Mouse (Mus musculus): ENCODE data around the gene Il17rb. TPM values are rescaled to one million over a fixed set of nuclear protein-coding genes. Genes with fewer than 3 reads are reported as not detected.

Gene Il17rb
- polyA plus RNA-seq, 1 experiment from 2014 or later: 7.1 TPM

- TF ChIP-seq EP300 (IDR thresholded peaks at IDR 0.05; ENCODE audit: low read depth) (no peak), CTCF (IDR thresholded peaks at IDR 0.05; ENCODE audit: low read depth) (no peak)
- H3K36me3 ChIP-seq (replicated peaks; ENCODE audit: insufficient read depth, low read length): peaks cover 23% of the 10 kb centered on the region
- 49% methylated on average over 8 of the region's 8 CpGs for WGBS (ENCODE audit: insufficient replicate concordance)
- no peak overlapping the region for H3K27ac ChIP-seq (ENCODE audit: low read depth)
- no peaks in the 10 kb centered on the region for H3K27me3 ChIP-seq (ENCODE audit: insufficient read depth, low read length)
- no peaks in the 10 kb centered on the region for H3K4me1 ChIP-seq (ENCODE audit: insufficient read depth)
- H3K9me3 ChIP-seq (ENCODE audit: low read length): no peaks in the 10 kb centered on the region
- no peak for DNase-seq
- no peak for ATAC-seq
- H3K4me3 ChIP-seq (ENCODE audit: low read depth, low read length): no peak overlapping the region
- H3K4me2 ChIP-seq (ENCODE audit: low read depth, low read length): no peak overlapping the region
- no peak overlapping the region for H3K9ac ChIP-seq (replicated peaks)
These were observed 24.7 kb upstream of the Il17rb start for GRCm38 (mm10) chr14:30033405-30033804.

DNA sequence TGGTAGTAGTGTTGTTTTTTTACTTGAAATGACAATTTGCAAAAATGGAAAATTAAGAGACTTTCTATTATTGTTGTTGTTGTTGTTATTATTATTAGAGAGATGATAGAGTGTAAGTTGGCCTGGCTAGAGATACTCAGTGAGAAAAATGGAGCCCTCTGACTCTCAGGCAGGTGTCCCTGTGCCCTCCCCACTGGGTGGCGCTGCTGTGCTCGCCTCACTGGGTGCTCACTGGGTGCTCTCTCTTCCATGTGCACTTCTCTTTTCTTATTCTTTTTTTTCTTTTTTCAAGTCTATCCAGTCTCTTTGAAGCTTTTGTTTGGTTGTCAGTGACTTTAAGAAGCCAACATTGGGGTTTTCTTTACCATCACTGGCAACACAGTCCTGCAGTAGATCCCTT, 18.7 kb upstream of the Il17rb start:
- H3K4me1 ChIP-seq (ENCODE audit: insufficient read depth): peaks cover 2% of the 10 kb centered on the region
- no peak overlapping the region for H3K4me2 ChIP-seq (ENCODE audit: low read depth, low read length)
- H3K27ac ChIP-seq (ENCODE audit: low read depth): no peak overlapping the region
- DNase-seq: peak; percentile 71
- H3K27me3 ChIP-seq (ENCODE audit: insufficient read depth, low read length): no peaks in the 10 kb centered on the region
- ATAC-seq: no peak
- H3K9me3 ChIP-seq (ENCODE audit: low read length): no peaks in the 10 kb centered on the region
- no peak overlapping the region for H3K4me3 ChIP-seq (ENCODE audit: low read depth, low read length)
- peak; percentile 65 for TF ChIP-seq CTCF (IDR thresholded peaks at IDR 0.05; ENCODE audit: low read depth)
- TF ChIP-seq EP300 (IDR thresholded peaks at IDR 0.05; ENCODE audit: low read depth): no peak
- H3K9ac ChIP-seq (replicated peaks): no peak overlapping the region
- WGBS (ENCODE audit: insufficient replicate concordance): 35% methylated on average over 2 of the region's 2 CpGs
- H3K36me3 ChIP-seq (replicated peaks; ENCODE audit: insufficient read depth, low read length): 0 out of 2 replicates have a peak, but pooled peaks cover 4% of the 10 kb centered on the region

GRCm38 (mm10) chr14:30024387-30024786, 15.7 kb upstream of the Il17rb start:
- no peak for ATAC-seq

DNA sequence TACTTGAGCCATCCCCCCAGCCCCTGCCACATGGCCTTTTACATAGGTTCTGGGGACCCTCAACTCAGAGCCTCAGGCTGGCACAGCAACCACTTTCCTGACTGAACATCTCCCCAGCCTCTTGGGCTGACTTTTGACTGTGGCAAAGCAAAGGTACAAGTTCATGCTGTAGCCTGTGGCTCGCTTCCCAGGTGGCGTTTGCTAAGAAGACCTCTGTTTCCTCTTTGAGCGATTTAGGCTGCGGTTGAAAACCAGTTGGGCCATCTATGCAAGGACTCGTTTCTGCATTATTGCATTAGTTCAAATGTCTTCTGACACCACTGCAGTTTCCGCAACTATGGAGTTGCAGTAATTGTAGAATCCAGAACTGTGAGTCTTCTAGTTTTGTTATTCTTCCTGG, 13.8 kb upstream of the Il17rb start:
- no peak overlapping the region for H3K4me3 ChIP-seq (ENCODE audit: low read depth, low read length)
- no peaks in the 10 kb centered on the region for H3K9me3 ChIP-seq (ENCODE audit: low read length)
- peaks cover 7% of the 10 kb centered on the region for H3K4me1 ChIP-seq (ENCODE audit: insufficient read depth)
- 62% methylated on average over 6 of the region's 6 CpGs for WGBS (ENCODE audit: insufficient replicate concordance)
- H3K27me3 ChIP-seq (ENCODE audit: insufficient read depth, low read length): no peaks in the 10 kb centered on the region
- H3K9ac ChIP-seq (replicated peaks): no peak overlapping the region
- DNase-seq: no peak
- no peak for ATAC-seq
- no peaks in the 10 kb centered on the region for H3K36me3 ChIP-seq (replicated peaks; ENCODE audit: insufficient read depth, low read length)
- no peak overlapping the region for H3K4me2 ChIP-seq (ENCODE audit: low read depth, low read length)
- H3K27ac ChIP-seq (ENCODE audit: low read depth): peak overlapping the region; percentile 72
- TF ChIP-seq EP300 (IDR thresholded peaks at IDR 0.05; ENCODE audit: low read depth): no peak
- no peak for TF ChIP-seq CTCF (IDR thresholded peaks at IDR 0.05; ENCODE audit: low read depth)

More at GRCm38 (mm10) chr14:30024387-30024786, 15.7 kb upstream of the Il17rb start:
- WGBS (ENCODE audit: insufficient replicate concordance): 21% methylated on average over 7 of the region's 7 CpGs
- no peaks in the 10 kb centered on the region for H3K27me3 ChIP-seq (ENCODE audit: insufficient read depth, low read length)
- H3K4me1 ChIP-seq (ENCODE audit: insufficient read depth): peaks cover 5% of the 10 kb centered on the region
- DNase-seq: no peak
- 0 out of 2 replicates have a peak overlapping the region, but pooled peaks have one; percentile 7 for H3K4me3 ChIP-seq (ENCODE audit: low read depth, low read length)
- no peaks in the 10 kb centered on the region for H3K36me3 ChIP-seq (replicated peaks; ENCODE audit: insufficient read depth, low read length)
- peak overlapping the region; percentile 41; the same call in 1 of the 2 replicates for H3K9ac ChIP-seq (replicated peaks)
- no peaks in the 10 kb centered on the region for H3K9me3 ChIP-seq (ENCODE audit: low read length)
- no peak for TF ChIP-seq CTCF (IDR thresholded peaks at IDR 0.05; ENCODE audit: low read depth)
- TF ChIP-seq EP300 (IDR thresholded peaks at IDR 0.05; ENCODE audit: low read depth): no peak
- peak overlapping the region; percentile 62 for H3K27ac ChIP-seq (ENCODE audit: low read depth)
- H3K4me2 ChIP-seq (ENCODE audit: low read depth, low read length): no peak overlapping the region

DNA sequence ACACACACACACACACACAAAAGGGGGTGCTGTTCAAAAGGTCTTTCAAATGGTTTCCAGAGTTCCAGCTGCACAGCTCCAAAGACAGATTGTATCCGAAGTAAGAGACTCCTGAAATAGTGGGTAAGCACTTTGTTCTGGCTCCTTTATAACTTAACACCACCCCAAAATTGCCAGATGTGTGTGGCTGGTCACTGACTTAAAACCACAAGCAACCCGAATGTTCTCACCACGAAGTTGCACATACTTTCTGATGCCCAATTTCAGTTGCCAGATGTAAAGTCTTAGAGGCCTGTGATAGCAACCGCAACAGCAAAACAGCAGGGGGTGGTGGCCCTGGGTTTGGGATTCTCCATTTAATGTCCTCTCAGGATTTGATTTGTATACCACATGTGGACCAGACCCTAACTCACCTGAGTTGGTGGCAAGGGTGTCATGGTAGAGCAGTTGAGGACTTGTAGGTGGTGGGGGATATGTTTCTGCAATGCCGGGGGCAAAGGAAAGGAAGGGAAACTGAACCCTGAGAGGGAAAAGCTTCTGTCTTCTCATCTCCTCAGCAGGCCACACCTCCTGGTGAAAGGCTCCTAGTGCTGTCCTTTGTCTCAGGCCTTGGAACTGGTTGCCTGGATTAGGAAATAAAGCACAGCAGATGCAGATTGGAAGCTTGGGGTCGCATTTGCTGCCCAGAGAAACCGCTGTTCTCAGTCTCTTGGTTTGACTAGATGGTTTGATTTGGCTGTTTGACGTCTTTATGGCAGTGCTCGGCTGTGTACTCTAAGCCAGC, 11.3 kb upstream of the Il17rb start:
- no peak for DNase-seq
- Histone ChIP-seq H3K9ac (replicated peaks) (no peak overlapping the region), H3K4me2 (ENCODE audit: low read depth, low read length) (no peak overlapping the region), H3K9me3 (ENCODE audit: low read length) (no peaks in the 10 kb centered on the region), H3K4me3 (ENCODE audit: low read depth, low read length) (no peak overlapping the region), H3K36me3 (replicated peaks; ENCODE audit: insufficient read depth, low read length) (no peaks in the 10 kb centered on the region), H3K27me3 (ENCODE audit: insufficient read depth, low read length) (no peaks in the 10 kb centered on the region), H3K27ac (ENCODE audit: low read depth) (no peak overlapping the region), H3K4me1 (ENCODE audit: insufficient read depth) (peaks cover 18% of the 10 kb centered on the region)
- 48% methylated on average over 9 of the region's 9 CpGs for WGBS (ENCODE audit: insufficient replicate concordance)
- TF ChIP-seq EP300 (IDR thresholded peaks at IDR 0.05; ENCODE audit: low read depth) (no peak), CTCF (IDR thresholded peaks at IDR 0.05; ENCODE audit: low read depth) (no peak)
- ATAC-seq: no peak

DNA sequence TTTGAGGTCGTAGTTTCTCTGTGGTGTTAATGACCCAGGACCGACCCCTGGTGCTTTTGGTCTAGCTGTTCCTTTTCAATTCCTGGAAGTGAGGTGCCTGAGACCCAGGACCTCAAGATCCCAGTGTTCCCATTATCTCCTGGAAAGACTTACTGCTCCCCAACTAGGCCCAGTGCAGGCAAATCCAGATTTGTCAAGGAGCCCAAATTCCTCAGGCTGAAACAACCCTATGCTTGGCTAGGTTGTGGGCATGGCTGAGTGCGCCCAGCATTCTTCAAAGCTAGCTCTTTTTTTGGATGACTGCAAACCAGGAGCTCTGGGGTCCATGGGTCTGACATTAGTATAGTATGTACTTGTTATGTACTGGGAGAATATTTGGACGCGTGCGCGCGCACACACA, 10.7 kb upstream of the Il17rb start:
- no peaks in the 10 kb centered on the region for H3K9me3 ChIP-seq (ENCODE audit: low read length)
- no peak overlapping the region for H3K4me3 ChIP-seq (ENCODE audit: low read depth, low read length)
- peaks cover 24% of the 10 kb centered on the region for H3K4me1 ChIP-seq (ENCODE audit: insufficient read depth)
- no peak for TF ChIP-seq EP300 (IDR thresholded peaks at IDR 0.05; ENCODE audit: low read depth)
- TF ChIP-seq CTCF (IDR thresholded peaks at IDR 0.05; ENCODE audit: low read depth): no peak
- no peak overlapping the region for H3K27ac ChIP-seq (ENCODE audit: low read depth)
- H3K9ac ChIP-seq (replicated peaks): no peak overlapping the region
- DNase-seq (no peak), ATAC-seq (no peak)
- WGBS (ENCODE audit: insufficient replicate concordance): 85% methylated on average over 8 of the region's 8 CpGs
- H3K27me3 ChIP-seq (ENCODE audit: insufficient read depth, low read length): no peaks in the 10 kb centered on the region
- H3K4me2 ChIP-seq (ENCODE audit: low read depth, low read length): no peak overlapping the region
- H3K36me3 ChIP-seq (replicated peaks; ENCODE audit: insufficient read depth, low read length): no peaks in the 10 kb centered on the region
